Mouse (Mus musculus): ENCODE results near the gene Cdhr3.

The Cdhr3 gene

DNA sequence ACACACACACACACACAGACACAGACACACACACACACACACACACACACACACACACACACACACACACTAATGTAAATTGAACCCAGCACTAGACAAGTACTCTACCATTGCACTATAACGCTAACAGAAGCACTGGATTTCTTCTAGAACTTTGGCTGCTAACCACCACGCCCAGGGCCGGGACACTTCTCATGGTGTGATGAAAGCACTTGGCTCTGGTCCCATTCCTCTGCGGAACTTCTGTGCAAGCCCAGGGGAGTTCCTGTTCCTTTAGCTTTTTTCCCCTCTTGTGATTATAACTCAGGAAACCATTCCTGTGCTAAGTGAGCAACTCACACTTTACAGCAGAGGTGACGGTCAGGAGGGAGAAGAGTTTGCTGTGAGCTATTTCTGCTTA is 9.3 kb downstream of the Cdhr3 start:
- DNase-seq (ENCODE audit: inconsistent age in 2 of 2, low spot score in 1 of 2) = peak; percentile 29 to 76

- no peak for DNase-seq (ENCODE audit: inconsistent age in 2 of 2, low spot score in 1 of 2)
Observed at GRCm38 (mm10) chr12:33076309-33076708, 16.4 kb downstream of the Cdhr3 start.

DNA sequence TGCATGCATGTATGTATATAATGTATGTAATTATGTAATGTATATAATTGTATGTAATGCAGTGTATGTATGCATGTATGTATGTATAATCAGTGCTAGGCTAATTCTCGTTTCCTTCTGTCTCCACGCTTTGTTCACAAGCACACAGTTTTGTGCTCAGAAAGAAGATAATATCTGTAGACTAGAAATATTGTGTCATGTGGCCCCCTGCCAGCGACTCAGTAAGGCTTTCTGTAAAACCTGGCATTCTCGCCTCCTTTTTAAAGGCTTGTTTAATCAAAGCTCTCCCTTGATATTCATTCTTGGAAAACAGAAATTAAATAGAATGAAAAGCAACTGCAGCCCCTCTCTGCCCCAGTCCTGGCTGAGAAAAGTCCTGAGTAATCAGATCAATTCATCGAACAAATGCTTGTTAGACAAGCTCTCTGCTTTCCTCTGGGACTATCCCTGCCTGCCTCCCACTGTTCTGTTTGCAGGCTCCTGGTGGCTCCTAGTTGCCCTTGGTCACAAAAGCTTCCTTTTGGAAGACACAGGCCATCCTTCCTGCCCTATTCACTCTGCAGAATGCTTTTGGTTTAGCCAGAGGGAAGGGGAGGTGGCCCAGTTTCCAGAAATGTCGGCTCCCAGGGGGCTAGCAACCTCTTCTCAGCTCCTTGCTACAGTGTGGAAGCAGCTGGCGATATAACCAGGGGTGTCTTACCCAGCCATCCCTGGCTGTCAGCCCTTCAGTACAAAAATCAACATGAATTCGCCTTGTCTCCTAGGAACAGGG is 20.6 kb downstream of the Cdhr3 start:
- peak in 1 of 2 experiments; percentile 46 for DNase-seq (ENCODE audit: inconsistent age in 2 of 2, low spot score in 1 of 2)

DNA sequence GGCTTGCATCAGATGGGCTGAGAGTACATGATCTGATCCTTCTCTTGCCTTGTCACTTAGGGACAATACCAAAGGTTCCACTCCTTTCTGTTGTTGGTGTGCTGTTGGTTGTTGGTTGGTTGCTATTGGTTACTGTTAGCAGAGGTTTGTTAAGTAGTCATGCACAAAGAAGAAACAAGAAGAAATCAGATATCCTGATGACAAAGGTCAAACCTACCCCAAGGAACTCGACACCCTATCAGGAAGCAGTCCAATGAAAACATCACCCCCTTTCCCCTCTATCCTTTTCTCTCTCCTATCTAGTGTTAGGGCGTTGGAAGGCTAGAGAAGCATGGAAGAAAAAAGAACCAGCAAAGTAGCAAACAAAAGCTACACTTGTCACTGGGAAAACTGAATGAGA is 23.7 kb downstream of the Cdhr3 start:
- no peak for DNase-seq (ENCODE audit: inconsistent age in 2 of 2, low spot score in 1 of 2)

- DNase-seq (ENCODE audit: inconsistent age in 2 of 2, low spot score in 1 of 2) = no peak
Observed at GRCm38 (mm10) chr12:33066355-33066754, 26.3 kb downstream of the Cdhr3 start.

DNA sequence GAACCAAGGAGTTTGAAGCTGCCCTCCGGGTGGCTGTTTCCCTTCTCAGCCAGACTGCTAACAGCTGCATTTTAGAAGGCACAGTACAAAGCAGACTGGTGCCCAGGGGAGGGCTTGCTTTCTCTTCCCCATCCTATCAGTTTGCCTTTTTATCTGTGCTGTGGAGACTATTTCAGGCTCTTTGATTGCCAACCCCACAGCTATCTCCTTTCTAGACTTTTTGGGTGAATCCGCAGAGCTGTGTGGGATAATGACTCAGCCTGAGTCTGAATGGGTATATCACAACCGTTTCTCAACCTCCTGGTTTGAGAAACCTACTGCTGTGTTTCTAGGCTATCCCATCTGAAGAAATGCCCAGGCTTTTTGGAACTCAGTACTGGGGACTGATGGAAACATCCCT is 27.5 kb downstream of the Cdhr3 start:
- no peak for DNase-seq (ENCODE audit: inconsistent age in 2 of 2, low spot score in 1 of 2)

DNA sequence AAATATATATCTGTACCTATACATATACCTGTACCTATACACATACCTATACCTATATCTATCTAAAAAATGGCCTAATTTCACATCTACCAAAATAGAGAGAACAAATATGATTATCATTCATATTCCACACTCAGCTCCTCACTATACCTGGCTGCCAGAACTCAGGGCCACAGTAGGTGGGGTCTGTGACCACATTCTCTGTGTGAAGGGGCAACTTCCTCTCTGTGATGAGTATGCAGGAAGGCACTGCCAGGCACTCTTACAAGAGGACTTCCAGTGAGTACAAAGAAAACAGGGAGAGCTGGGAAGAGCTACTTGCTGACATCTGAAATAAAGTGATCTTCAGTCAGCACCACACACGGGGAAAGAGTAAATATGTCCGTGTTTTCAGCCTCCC is 28.4 kb downstream of the Cdhr3 start:
- no peak for DNase-seq (ENCODE audit: inconsistent age in 2 of 2, low spot score in 1 of 2)

- no peak for DNase-seq (ENCODE audit: inconsistent age in 2 of 2, low spot score in 1 of 2)
Observed at GRCm38 (mm10) chr12:33063250-33063649, 29.4 kb downstream of the Cdhr3 start.

GRCm38 (mm10) chr12:33062379-33062778 is 30.3 kb downstream of the Cdhr3 start:
- peak in 1 of 2 experiments; percentile 45 for DNase-seq (ENCODE audit: inconsistent age in 2 of 2, low spot score in 1 of 2)

GRCm38 (mm10) chr12:33061651-33062050 is 31.0 kb downstream of the Cdhr3 start:
- DNase-seq (ENCODE audit: inconsistent age in 2 of 2, low spot score in 1 of 2) = peak in 1 of 2 experiments; percentile 23

DNA sequence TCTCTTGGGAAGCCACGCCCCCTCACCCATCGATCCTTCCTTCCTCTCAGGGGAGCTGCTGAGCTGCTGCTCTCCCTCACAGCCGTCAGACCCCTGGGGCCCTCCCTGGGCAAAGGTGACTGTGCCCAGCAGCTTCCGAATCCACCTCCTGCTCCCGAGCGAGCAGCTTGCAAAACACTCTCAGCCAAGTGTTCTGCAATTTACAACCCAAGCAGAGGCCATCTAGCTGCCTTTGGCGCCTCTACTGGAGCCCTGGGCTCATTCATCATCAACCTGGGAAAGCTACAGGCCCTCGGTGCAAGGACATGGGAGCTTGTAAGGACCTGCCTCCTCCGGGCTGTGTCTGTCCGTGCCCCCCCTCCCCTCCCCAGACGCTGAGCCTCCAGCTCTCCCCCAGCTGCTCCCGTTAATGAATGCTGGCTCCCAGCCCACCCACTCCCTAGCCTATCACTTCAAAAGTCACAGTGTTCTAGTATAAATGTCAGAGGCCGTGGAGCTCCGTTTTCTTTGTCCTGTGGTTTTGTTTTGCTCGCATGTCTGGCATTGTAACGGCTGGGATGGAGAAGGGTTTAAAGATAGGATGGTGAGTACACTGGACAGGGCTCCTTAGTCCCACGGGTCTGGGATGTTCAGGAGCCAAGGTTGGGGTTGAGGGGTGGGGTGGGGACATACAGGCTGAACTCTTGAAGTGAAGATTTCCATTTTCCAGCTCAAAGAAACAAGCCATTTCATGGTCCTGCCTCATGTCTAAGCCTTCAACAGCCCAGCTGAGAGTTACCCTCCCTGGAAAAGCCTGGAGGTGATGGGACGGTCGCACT is 35.2 kb downstream of the Cdhr3 start:
- DNase-seq (ENCODE audit: inconsistent age in 2 of 2, low spot score in 1 of 2) = peak; percentile 57 to 79

- DNase-seq (ENCODE audit: inconsistent age in 2 of 2, low spot score in 1 of 2) = no peak
Observed at GRCm38 (mm10) chr12:33056574-33056973, 36.1 kb downstream of the Cdhr3 start.

DNA sequence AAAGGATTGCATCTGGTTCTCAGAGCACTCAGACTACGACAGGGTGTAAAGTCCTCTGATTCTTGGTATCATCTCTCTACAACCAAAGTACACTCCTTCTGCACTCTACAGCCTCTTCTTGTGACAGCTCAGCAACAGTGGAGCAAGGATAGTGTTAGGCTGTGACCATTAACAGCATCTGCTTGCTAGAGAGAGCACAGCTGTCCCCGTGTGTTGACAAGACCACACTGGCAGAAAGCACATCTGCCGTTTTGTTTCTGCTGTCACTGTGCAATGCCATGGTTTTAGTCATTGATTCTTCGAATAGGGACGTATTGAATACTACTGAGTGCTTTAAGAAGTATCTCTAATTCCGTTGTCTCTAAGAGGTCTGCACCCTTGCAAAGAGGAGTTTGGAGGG is 36.6 kb downstream of the Cdhr3 start:
- no peak for DNase-seq (ENCODE audit: inconsistent age in 2 of 2, low spot score in 1 of 2)

DNA sequence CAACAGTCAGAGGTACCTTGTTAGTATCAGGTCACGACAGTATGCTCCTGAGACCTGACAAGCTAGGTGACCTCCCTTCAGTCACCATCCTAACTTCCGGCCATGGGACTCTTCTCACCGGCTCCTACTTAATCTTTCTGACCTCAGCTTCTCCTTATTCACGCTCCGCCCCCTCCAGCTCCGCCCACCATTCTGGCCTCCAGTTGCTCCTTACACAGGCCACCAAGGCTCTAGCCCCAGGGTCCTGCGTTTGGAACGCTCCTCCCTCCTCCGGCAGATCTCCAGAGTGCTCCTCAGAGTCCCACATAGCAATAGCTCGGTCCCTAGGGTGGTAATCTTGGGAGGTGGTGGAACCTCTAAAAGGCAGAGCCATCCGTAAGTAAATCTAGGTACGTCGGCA is 38.9 kb downstream of the Cdhr3 start:
- peak; percentile 13 to 35 for DNase-seq (ENCODE audit: inconsistent age in 2 of 2, low spot score in 1 of 2)

DNA sequence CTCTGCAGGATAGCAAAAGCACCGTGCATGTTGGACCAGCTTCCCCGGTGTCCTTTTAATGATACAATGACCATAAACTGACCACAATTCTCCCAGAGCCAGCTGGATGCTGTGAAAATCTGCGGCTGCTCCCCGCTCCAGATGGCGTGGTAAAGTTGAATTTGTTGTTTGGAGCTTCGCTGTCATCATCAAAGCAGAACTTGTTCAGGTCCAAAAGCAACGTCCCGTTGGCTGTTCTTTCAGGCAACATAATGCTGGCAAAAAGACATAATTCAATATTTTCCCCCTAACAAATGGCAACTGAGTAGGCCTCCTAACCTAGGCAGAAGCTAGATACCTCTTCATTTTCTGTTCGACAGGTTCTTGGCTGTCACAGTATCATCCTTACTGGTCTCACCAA is 39.4 kb downstream of the Cdhr3 start:
- peak; percentile 4 to 18 for DNase-seq (ENCODE audit: inconsistent age in 2 of 2, low spot score in 1 of 2)

DNA sequence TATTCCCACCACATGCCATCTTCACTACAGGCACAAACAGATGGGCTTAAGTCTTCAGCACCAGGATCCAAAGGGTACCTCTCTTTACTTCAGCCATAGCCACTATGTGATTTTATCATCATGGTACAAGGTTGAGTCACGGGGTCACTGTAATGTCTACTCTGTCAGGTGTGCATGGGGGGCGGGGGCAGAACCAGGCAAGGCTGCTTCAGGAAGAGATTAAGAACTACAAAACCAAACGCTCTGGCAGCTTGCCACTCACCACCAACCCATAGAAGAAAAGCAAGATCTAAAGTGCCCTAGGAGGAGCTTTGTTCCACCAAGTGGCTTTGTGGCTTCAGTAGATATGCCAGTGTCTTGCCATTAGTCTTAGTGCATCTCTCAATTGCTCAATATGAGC is 44.3 kb downstream of the Cdhr3 start:
- DNase-seq (ENCODE audit: inconsistent age in 2 of 2, low spot score in 1 of 2) = no peak

DNA sequence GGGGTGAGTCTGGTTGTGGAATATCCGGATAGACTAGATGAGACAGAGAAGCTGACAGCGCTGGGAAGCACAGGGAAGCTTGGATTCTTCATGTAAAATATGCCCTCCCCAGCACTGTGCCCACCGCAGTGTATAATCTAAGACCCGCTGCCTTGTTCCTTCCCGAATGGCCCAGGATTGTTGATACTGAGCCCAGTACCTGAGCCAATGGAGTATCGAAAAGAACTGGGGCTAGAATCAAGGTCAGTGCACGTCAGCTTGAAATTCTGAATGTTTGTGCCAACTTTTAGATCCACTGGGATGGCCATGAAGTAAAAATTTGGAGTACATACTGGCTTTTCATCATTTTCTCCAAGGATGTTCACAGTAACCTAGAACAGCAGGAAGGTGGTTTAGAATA is 46.2 kb downstream of the Cdhr3 start:
- peak; percentile 55 to 82 for DNase-seq (ENCODE audit: inconsistent age in 2 of 2, low spot score in 1 of 2)

GRCm38 (mm10) chr12:33045533-33046361 is 46.9 kb downstream of the Cdhr3 start:
- DNase-seq (ENCODE audit: inconsistent age in 2 of 2, low spot score in 1 of 2) = peak; percentile 58 to 78

DNA sequence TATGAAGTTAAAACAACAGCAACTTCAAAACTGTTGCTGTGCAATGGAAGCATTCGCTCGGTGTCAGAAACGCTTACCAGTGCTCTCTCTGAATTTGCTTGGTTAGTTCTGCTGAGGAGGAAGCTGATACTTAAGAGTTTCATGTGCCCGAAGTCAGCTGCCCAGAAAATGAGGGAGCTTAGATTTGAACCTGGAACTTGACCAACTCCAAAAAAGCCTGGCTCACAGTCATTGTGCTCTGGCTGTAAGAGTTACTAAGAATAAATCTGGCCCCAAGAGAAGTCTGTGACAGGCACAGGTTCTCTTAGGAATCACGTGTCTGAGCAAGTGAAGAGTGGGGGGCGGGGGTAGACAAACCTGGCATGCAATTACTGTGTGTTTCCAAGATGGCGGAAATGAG is 51.2 kb downstream of the Cdhr3 start:
- peak in 1 of 2 experiments; percentile 61 for DNase-seq (ENCODE audit: inconsistent age in 2 of 2, low spot score in 1 of 2)

DNA sequence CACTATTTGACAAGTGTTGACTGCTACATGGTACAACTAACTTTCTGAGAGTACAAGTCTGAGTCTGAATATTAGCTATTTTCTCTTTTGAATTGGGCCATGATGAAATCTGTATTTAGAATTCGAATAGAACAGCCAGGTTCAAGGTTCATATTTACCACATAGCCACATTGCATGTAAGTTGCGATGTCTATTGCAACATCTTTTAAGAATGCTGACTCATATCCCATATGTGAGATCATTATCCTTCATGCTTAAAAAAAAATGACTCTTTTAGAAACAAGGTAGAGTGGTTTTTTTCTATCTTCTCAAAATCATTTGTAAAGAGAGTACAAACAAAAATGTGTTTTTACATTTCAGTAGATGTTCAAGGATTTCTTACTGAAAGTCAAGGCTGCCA is 51.9 kb downstream of the Cdhr3 start:
- DNase-seq (ENCODE audit: inconsistent age in 2 of 2, low spot score in 1 of 2) = peak in 1 of 2 experiments; percentile 68

DNA sequence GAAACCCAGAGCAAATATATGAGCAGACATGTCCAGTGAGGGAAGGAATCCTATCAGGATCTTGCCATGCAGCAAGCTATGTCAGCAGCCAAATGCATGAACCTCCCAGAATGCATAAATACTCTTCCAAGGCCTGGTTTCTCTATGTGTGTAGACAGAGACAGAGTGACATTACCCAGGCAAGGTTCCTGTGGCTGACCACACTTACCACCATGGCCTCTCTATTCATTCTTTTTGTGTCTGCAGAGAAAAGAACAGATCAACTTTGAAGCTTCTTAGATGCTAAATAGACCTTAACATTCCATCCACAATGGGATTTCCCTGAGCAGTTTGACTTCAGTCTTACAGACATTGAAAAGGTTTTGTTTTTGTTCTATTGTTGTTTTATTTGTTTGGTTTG is 54.0 kb downstream of the Cdhr3 start:
- no peak for DNase-seq (ENCODE audit: inconsistent age in 2 of 2, low spot score in 1 of 2)

All from adrenal gland, adult (tissue).